Mouse (Mus musculus) forebrain, embryonic 11.5 days (tissue): ENCODE measurements around the gene Zdhhc8. TPM values are rescaled to one million over a fixed set of nuclear protein-coding genes. Genes with fewer than 3 reads are reported as not detected.

ENCODE experiments used
- ATAC-seq: fragments of 200-750 bp; cut with Nextera tagmentation; replicated peaks from 2 replicates; pipeline ENCODE4 v1.8.0; 2017; ENCODE audit warnings: moderate TSS enrichment; ENCODE audit not compliant: low FRiP score
- DNase-seq: peaks from one replicate; pipeline ENCODE4 v3.0.0-alpha.2; 2017; ENCODE audit warnings: low spot score
- H3K27ac ChIP-seq: fragments of 300-500 bp; sonication (generic); 2 replicates; pipeline ENCODE4 v1.5.1; 2014; ENCODE audit warnings: low read depth, low read length
- H3K27me3 ChIP-seq: fragments of 300-500 bp; sonication (generic); 2 replicates; pipeline ENCODE4 v1.6.1; 2014; ENCODE audit warnings: mild to moderate bottlenecking, low read length, mixed read lengths; ENCODE audit not compliant: control insufficient read depth, insufficient read depth
- H3K36me3 ChIP-seq: fragments of 300-500 bp; sonication (generic); 2 replicates; pipeline ENCODE4 v1.6.1; 2014; ENCODE audit warnings: mild to moderate bottlenecking, low read length, moderate library complexity, mixed read lengths; ENCODE audit not compliant: control insufficient read depth, insufficient read depth
- H3K4me1 ChIP-seq: fragments of 300-500 bp; sonication (generic); replicated peaks from 2 replicates; pipeline ENCODE4 v1.6.1; 2014; ENCODE audit warnings: low read length, mixed read lengths; ENCODE audit not compliant: control insufficient read depth, insufficient read depth
- H3K4me2 ChIP-seq: fragments of 300-500 bp; sonication (generic); 2 replicates; pipeline ENCODE4 v1.6.1; 2014; ENCODE audit warnings: low read depth, mild to moderate bottlenecking, low read length, moderate library complexity, mixed read lengths; ENCODE audit not compliant: severe bottlenecking
- H3K4me3 ChIP-seq: fragments of 300-500 bp; sonication (generic); 2 replicates; pipeline ENCODE4 v1.5.1; 2014; ENCODE audit warnings: low read depth, low read length
- H3K9ac ChIP-seq: fragments of 300-500 bp; sonication (generic); 2 replicates; pipeline ENCODE4 v1.6.1; 2014; ENCODE audit warnings: low read length
- H3K9me3 ChIP-seq: fragments of 300-500 bp; sonication (generic); 2 replicates; pipeline ENCODE4 v1.6.1; 2016; ENCODE audit warnings: low read length, mixed read lengths; ENCODE audit not compliant: control insufficient read depth
- WGBS: fragments of 180-500 bp; shearing (Covaris S2); extraction: QIAGEN DNeasy Blood & Tissue Kit; methylation state at CpG from one replicate; pipeline ENCODE4 v1.1.7; 2014; 5-methylcytosine and 5-hydroxymethylcytosine counted together
- polyA plus RNA-seq: library from polyadenylated mRNA; unstranded; fragments of >200 nt; fragmentation: Nextera tagmentation; extraction: Ambion mirVana; gene quantifications from 2 replicates; pipeline ENCODE4 v1.2.1, GENCODE M21; 2014

Zdhhc8 gene
- 15.8 and 18.6 TPM in 2 replicates for polyA plus RNA-seq

- peak within 1 kb of the TSS; percentile 80 for H3K4me2 ChIP-seq
- peaks cover 9% of the 10 kb centered on the region for H3K36me3 ChIP-seq
- no peaks in the 10 kb centered on the region for H3K9me3 ChIP-seq
- DNase-seq (peak; percentile 82), ATAC-seq (peak; percentile 73)
- H3K27ac ChIP-seq = peak within 1 kb of the TSS; percentile 83
- peak within 1 kb of the TSS; percentile 87 for H3K4me3 ChIP-seq
- H3K4me1 ChIP-seq = peaks cover 7% of the 10 kb centered on the region
- no peaks in the 10 kb centered on the region for H3K27me3 ChIP-seq
- peak within 1 kb of the TSS; percentile 91 for H3K9ac ChIP-seq
- WGBS = under 1% methylated on average over 77 of the region's 79 CpGs
These were observed at the start of gene Zdhhc8 for GRCm38 (mm10) chr16:18234671-18235388. TSS of gene Zdhhc8 (minus strand) at chr16:18235136.

- WGBS = 71% methylated on average over 2 of the region's 2 CpGs
- DNase-seq (no peak), ATAC-seq (no peak)
- no peak overlapping the region for H3K27ac ChIP-seq
- H3K9me3 ChIP-seq = no peaks in the 10 kb centered on the region
- no peaks in the 10 kb centered on the region for H3K27me3 ChIP-seq
- H3K4me1 ChIP-seq = no peaks in the 10 kb centered on the region
- no peak overlapping the region for H3K4me3 ChIP-seq
- no peak overlapping the region for H3K9ac ChIP-seq
- H3K36me3 ChIP-seq = peaks cover 42% of the 10 kb centered on the region
- no peak overlapping the region for H3K4me2 ChIP-seq
These were observed 40.2 kb upstream of the Zdhhc8 start for GRCm38 (mm10) chr16:18275166-18275565.

DNA sequence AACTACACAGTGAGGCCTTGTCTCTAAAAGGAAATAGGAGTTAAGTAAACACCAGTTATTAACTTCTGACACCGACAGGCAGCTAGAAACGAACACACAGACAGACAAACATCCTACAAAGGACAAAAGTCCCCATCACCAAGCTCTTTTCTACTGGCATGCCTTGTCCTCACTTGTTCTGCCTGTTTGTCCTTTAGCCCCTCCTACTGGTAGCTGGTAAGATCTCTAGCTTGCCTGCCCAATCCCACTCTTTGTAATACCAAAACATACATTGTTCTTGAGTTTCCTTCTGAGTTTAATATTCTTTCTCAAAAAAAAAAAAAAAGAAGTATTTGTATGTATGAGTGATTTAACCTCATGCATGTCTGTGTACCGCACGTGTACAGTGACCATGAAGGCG, 33.2 kb upstream of the Zdhhc8 start:
- no peaks in the 10 kb centered on the region for H3K4me1 ChIP-seq
- H3K27me3 ChIP-seq = no peaks in the 10 kb centered on the region
- no peak overlapping the region for H3K4me3 ChIP-seq
- ATAC-seq (no peak), DNase-seq (no peak)
- H3K36me3 ChIP-seq = peaks cover 20% of the 10 kb centered on the region
- H3K9me3 ChIP-seq = no peaks in the 10 kb centered on the region
- WGBS = 85% methylated on average over 5 of the region's 5 CpGs
- no peak overlapping the region for H3K4me2 ChIP-seq
- no peak overlapping the region for H3K9ac ChIP-seq
- no peak overlapping the region for H3K27ac ChIP-seq

DNA sequence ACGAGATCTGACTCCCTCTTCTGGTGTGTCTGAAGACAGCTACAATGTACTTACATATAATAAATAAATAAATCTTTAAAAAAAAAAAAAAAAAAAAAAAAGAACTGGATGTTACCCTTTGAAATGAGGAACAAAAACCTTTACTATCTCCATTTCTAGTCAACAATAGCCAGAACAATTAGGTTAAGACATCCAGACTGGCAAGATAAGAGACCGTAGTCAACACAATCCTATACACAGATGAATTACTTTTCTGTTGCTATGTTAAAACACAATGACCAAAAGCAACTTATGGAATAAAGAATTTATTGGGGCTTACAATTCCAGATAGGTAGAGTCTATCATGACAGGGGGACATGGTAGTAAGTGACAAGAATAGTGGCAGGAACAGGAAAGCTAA, 30.1 kb upstream of the Zdhhc8 start:
- Histone ChIP-seq H3K27ac (no peak overlapping the region), H3K9ac (no peak overlapping the region), H3K36me3 (peaks cover 29% of the 10 kb centered on the region), H3K9me3 (no peaks in the 10 kb centered on the region), H3K4me3 (no peak overlapping the region), H3K4me1 (no peaks in the 10 kb centered on the region), H3K27me3 (no peaks in the 10 kb centered on the region), H3K4me2 (no peak overlapping the region)
- ATAC-seq (no peak), DNase-seq (no peak)
- WGBS = 88% methylated on average over 2 of the region's 2 CpGs

DNA sequence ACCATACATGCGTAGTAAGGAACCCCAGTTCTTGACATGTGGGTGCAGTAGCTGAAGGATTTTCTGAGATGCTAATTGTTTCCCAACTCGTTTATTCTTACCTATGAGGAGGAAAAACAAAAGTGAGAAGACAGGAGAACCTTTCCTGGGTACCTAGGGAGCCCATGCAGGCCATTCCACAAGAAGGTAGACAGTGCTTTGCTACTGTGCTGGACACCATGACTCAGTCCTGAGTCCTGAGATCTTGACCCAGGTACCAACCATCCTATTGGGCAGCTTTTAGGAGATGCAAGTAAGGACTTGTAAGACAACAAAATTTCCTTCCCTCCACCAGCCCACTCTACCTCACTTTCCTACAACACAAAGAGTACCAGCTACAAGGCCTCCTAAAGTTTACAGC, 23.3 kb upstream of the Zdhhc8 start, which contains the start of gene Gm49776:
Gm49776 (minus strand) TSS at position 101 of the 400 bp plus-strand sequence.
- WGBS = 98% methylated on average over 2 of the region's 2 CpGs
- Histone ChIP-seq H3K36me3 (peaks cover 59% of the 10 kb centered on the region), H3K9me3 (no peaks in the 10 kb centered on the region), H3K27ac (no peak within 1 kb of the TSS), H3K4me1 (no peaks in the 10 kb centered on the region), H3K27me3 (no peaks in the 10 kb centered on the region), H3K4me3 (no peak within 1 kb of the TSS), H3K4me2 (no peak within 1 kb of the TSS), H3K9ac (no peak within 1 kb of the TSS)
- peak; percentile 23 for DNase-seq
- no peak for ATAC-seq

DNA sequence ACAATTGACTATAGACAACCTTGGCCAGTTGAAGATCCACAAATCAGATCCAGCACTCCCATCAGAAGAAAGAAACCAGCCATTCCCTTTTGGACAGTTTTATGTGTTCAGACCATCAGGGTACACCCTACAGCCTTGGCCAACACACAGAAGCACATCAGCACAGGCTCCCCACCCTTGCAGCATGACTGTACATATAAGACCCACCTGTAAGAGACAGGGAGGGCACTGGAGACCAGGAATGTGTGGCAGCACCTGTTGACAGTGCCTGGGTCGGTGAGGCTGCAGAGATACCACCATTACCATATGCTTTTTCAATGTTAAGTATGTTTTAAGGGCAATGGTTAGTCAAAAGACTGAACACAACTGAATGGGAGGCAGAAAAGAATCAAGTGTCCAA, 18.9 kb upstream of the Zdhhc8 start:
- Histone ChIP-seq H3K36me3 (peaks cover 31% of the 10 kb centered on the region), H3K4me2 (no peak overlapping the region), H3K4me1 (peaks cover 13% of the 10 kb centered on the region), H3K9ac (no peak overlapping the region), H3K4me3 (no peak overlapping the region), H3K27me3 (no peaks in the 10 kb centered on the region), H3K27ac (no peak overlapping the region), H3K9me3 (no peaks in the 10 kb centered on the region)
- DNase-seq (peak; percentile 48), ATAC-seq (no peak)
- WGBS = 91% methylated on average over 1 of the region's 1 CpGs

- peaks cover 13% of the 10 kb centered on the region for H3K4me1 ChIP-seq
- H3K27ac ChIP-seq = no peak overlapping the region
- no peak overlapping the region for H3K4me2 ChIP-seq
- 88% methylated on average over 6 of the region's 6 CpGs for WGBS
- ATAC-seq (no peak), DNase-seq (peak; percentile 51)
- H3K9ac ChIP-seq = no peak overlapping the region
- no peaks in the 10 kb centered on the region for H3K9me3 ChIP-seq
- peaks cover 23% of the 10 kb centered on the region for H3K36me3 ChIP-seq
- H3K4me3 ChIP-seq = no peak overlapping the region
- H3K27me3 ChIP-seq = no peaks in the 10 kb centered on the region
These were observed 17.8 kb upstream of the Zdhhc8 start for GRCm38 (mm10) chr16:18252736-18253135.

DNA sequence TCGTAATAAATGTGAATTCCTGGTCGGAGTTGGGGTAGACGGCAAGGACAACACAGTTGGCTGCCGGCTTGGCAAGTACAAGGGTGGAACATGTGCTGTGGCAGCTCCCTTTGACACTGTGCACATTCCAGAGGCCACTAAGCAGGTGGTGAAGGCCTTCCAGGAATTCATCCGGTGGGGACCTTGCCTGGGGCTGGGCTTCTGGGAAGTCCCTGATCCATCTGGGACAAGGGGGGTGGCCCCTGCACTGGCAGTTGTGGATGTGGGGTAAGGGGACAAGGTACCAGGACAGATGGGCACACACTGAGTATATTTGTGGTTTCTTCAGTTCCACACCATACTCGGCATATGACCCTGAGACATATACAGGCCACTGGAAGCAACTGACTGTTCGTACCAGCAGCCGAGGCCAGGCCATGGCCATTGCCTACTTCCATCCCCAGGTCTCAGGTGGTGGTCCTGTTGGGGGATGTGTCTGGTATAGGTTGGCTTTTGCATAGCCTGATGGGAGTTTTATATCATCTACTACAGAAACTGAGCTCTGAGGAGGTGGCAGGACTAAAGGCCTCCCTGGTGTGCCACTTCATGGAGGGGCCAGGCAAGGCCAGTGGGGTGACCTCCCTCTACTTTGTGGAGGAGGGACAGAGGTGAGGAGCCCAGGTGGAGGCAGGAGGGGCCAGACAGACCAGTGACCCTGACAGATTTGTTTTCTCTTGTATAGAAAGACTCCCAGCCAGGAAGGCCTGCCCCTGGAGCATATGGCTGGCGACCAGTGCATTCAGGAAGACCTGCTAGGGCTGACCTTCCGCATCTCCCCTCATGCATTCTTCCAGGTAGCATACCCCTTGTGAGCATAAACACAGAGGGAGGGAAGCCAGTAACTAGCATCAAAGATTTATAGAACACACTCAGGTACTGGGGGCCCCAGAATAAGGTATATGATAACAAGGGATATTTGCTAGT, 16.2 kb upstream of the Zdhhc8 start:
- peak overlapping the region; percentile 4; the same call in 1 of the 2 replicates for H3K9ac ChIP-seq
- H3K4me2 ChIP-seq = peak overlapping the region; percentile 89; the same call in 1 of the 2 replicates
- H3K4me1 ChIP-seq = peaks cover 15% of the 10 kb centered on the region
- ATAC-seq (no peak), DNase-seq (peak; percentile 68)
- H3K9me3 ChIP-seq = no peaks in the 10 kb centered on the region
- H3K4me3 ChIP-seq = peak overlapping the region; percentile 97
- H3K27me3 ChIP-seq = no peaks in the 10 kb centered on the region
- peaks cover 17% of the 10 kb centered on the region for H3K36me3 ChIP-seq
- 75% methylated on average over 10 of the region's 10 CpGs for WGBS
- no peak overlapping the region for H3K27ac ChIP-seq
